Mouse (Mus musculus) spleen, postnatal 14 days (tissue): ENCODE results near the gene Pemt.

Experiments used
- DNase-seq, 2 experiments: peaks; one replicate each; pipeline ENCODE4 v3.0.0; 2021 to 2022; ENCODE audit warnings: low spot score in 2 of 2

Gene Pemt

GRCm38 (mm10) chr11:60001231-60001980, 44.9 kb downstream of the Pemt start:
- no peak for DNase-seq

- no peak for DNase-seq
Measured at GRCm38 (mm10) chr11:59994318-59994717, 52.0 kb downstream of the Pemt start.

DNA sequence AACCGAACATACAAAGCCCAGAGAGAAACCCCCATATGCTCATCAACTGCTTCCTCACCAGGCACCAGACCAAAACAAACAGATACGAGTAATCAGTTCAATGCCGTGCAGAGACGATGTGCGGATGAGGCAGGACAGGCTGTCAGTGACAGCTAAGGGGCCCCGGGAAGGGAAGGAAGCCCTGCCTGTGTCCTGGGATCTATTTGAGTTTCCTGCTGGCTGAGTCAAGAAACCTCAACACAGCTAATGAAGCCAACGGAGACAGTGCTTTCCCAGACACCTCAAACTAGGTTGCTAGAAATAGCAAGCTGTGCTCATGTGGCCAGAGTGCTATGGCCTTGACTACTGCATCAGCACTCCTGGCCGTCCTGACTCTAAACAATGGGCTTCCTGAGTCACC, 54.9 kb downstream of the Pemt start:
- DNase-seq, result no peak

DNA sequence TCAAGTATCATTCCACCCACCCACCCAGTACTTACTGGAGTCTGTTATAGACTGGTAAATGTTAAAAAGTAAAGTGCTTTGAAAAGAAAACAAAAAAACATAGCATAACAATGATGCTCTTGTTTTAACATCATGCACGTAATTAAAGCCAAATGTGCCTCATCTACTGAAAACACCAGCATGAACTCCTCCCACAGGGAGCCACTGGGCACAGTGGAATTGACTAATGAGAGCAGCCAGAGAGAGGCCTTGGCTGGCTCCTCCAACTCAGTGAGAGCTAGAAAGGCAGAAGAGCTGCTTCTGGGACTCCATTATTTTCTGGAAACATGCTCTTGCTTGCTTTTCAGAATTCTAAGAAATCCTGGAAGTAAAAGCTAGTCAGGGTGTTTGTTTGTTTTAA, 56.9 kb downstream of the Pemt start:
- DNase-seq, result no peak

DNA sequence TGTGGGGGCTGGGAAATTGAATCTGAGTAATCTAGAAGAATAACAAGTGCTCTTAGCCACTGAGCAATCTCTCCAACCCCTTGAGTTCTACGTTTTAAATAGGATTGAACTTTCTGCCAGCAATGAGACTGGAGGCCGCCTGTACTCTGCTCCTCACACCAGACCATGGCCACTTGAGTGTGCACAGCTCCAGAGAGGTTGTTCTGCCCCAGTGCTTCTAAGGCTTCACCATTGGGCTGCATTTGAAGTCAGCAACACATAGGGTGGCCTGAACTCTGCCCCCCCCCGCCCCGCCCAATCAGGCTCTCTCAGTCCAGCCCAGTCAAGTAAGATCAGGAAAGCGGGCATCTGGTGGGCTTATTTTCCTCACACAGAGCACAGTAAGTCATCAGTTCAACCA, 68.5 kb downstream of the Pemt start:
- no peak for DNase-seq

DNA sequence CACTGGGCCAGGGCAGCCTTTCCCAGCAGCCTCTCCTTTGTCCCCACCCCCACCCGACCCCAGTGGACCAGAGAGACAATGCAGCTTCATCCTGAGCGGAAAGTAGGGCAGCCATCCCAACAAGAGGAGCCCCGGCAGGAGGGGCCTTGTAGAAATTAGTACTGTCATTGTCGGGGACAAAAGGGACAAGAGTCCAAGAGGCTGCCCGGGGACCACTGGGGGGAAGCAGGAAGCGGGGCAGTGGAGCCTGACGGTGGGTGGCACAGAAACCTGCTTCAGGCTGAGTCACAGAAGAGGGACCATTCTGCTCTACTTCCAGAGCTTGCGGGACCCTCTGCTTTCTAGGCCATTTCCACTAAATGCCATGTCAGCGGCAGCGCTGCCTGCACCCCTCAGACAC, 71.0 kb downstream of the Pemt start:
- DNase-seq, result no peak

- DNase-seq, result no peak
Measured at GRCm38 (mm10) chr11:59973389-59973788, 72.9 kb downstream of the Pemt start.

- no peak for DNase-seq
Measured at GRCm38 (mm10) chr11:59971691-59972090, 74.6 kb downstream of the Pemt start.

DNA sequence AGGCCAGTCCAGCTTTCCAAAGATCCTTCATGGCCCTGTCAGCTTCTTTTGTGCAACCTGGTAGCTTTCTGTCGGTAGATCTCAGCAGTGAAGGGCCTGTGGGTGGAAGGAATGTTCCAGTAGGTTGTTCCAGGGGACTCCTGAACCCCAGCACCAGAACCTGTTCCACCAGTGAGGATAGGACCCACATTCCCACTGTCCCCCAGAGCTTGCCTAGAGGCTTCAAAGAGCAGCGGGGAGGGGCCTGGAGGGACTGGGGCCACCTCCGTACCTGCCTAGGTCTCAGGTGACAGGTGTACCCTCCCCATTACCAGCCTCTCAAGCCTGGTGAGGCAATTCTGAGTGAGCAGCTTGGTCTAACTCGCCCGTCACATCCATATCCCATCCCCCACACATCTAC, 75.5 kb downstream of the Pemt start:
- no peak for DNase-seq

DNA sequence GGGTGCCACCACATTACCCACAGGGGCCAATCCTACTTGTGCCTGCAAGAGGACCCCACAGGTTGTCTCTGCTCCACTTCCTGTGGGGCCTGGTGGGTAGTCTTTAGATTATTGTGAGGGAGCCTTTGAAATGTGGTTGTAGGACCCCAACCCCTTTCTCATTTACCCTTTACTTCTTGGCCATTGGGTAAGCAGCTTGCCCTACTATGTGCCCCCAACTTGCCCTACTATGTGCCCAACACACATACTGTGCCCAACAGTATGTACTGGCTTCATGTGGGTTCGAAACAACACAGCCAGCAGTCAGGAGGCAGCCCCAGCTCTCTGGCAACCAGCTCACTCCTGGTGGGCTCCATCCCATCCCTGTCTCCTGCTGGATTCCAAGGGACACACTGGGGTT, 78.5 kb downstream of the Pemt start:
- no peak for DNase-seq

DNA sequence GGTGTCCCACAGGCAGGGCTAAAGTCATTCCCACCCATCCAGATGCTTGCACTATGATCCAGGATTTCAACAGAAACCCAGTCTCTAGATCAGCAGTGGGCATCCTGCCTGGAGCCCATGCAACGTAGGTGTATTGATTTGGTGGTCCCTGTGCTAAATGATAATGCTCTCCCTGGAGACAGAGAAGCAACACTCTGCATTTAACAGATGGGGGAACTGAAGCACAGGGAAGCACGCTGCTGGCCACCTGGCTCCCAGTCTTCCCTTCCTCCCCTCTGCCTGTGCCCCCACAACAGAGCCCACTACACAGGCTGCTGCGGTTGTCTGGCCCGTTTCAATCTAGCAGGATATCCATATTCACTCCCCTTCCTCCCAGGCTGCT, 80.2 kb downstream of the Pemt start:
- no peak for DNase-seq

GRCm38 (mm10) chr11:59965227-59966101, 80.8 kb downstream of the Pemt start:
- DNase-seq, result peak; percentile 51 to 63

DNA sequence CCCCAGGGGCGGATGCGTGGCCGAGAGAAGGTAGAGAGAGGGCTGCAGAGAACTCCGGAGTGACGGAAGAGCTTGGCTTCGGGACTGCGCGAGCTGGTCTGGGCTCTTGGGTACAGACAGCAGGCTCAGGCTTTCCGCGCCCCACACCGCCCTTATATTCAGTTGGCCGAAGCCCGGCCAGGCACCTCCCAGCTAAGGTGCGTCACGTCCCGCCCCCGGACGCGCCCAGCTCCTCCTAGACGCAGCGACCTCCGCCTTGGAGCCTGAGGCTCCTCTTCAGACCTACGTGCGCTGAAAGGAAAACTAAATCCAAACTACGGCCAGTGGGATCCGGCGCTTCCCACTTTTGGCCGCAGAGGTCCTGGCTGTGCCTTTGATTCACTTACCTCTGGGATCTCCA, 81.5 kb downstream of the Pemt start, which contains the start of gene Rasd1:
TSS of gene Rasd1 (minus strand) at position 127 of the 400 bp plus-strand sequence.
- peak; percentile 70 to 72 for DNase-seq

DNA sequence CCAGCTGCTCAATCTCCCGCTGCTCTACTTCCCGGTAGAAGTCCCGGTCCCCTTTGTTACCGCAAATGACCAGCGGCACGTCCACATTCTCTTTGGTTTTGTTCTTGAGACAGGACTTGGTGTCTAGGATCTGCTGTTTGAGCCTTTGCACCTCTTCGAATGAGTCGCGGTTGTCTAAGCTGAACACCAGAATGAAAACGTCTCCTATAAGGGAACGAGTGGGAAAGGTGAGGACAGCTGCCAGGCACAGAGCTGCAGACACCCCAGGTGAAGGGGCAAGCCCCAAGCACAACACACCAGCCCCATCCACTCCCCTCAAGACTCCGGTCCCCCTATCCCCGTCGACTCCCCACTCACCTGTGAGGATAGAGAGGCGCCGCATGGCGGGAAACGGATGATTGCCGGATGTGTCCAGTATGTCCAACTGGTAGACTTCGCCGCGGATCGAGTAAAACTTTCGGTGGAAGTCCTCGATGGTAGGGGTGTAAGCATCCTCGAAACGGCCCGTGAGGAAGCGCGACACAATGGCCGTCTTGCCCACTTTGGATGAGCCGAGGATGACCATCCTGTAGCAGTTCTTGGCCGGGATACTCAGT, 82.0 kb downstream of the Pemt start:
- DNase-seq, result no peak

- DNase-seq, result no peak
Measured at GRCm38 (mm10) chr11:59963364-59964162, 82.7 kb downstream of the Pemt start.

GRCm38 (mm10) chr11:59962590-59962989, 83.7 kb downstream of the Pemt start:
- no peak for DNase-seq

GRCm38 (mm10) chr11:59961338-59961875, 84.9 kb downstream of the Pemt start:
- no peak for DNase-seq

DNA sequence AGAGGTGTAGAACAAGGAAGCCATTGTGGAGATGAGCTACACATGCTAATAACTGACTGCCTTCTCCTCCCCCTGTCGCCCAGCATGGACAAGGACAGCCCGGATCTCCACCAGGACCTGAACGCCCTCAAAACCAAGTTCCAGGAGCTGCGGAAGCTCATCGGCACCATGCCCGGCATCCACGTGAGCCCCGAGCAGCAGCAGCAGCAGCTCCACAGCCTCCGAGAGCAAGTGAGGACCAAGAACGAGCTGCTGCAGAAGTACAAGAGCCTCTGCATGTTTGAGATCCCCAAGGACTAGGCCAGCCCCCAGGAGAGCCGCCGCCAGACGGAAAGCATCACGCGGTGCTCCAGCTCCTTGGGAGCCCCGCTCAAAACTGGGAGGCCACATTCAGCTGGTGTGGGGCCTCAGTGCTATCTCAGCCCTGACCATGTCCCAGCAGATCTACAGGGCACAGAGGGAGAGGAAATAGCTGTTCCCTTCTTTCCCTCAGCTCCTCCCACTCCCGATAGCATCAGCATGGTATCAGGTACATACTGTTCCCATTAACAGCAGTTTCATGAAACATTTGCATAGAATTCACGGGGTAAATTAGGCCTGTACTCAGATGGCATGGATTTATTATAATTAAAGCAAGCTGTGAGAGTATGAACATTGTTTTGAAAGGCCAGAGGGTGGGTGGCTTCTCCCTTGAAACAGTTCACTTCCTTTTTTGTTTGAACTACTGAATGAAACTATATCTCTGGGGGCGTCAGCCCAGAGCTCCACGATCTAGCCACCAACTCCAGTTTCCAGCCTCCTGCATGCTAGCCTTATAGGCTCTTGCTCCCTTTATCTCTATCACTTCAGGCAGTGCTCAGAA, 85.6 kb downstream of the Pemt start:
- DNase-seq, result no peak

DNA sequence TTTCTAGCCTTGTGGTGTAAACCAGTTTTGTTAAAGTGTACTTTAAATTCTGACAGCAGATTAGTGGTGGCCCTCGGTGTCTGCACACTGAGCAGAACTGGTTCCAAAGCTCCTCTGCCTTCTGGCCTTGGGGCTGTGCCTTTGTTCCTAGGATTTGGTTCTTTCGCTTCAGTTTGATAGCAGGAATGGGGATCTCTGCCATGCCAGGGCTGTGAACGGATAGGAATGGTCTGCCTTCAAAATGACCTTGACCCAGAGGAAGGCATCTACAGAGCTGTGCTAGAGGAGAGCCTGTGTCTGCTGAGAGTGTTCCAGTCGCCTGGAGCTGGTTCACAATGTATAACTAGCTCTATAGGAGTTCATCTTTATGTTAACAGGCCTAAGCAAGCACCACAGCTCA, 86.8 kb downstream of the Pemt start:
- DNase-seq, result no peak

GRCm38 (mm10) chr11:59956749-59957148, 89.5 kb downstream of the Pemt start:
- no peak for DNase-seq

GRCm38 (mm10) chr11:59952892-59953291, 93.4 kb downstream of the Pemt start:
- no peak for DNase-seq
